Mouse (Mus musculus): ENCODE results near the gene Ell3.

DNA sequence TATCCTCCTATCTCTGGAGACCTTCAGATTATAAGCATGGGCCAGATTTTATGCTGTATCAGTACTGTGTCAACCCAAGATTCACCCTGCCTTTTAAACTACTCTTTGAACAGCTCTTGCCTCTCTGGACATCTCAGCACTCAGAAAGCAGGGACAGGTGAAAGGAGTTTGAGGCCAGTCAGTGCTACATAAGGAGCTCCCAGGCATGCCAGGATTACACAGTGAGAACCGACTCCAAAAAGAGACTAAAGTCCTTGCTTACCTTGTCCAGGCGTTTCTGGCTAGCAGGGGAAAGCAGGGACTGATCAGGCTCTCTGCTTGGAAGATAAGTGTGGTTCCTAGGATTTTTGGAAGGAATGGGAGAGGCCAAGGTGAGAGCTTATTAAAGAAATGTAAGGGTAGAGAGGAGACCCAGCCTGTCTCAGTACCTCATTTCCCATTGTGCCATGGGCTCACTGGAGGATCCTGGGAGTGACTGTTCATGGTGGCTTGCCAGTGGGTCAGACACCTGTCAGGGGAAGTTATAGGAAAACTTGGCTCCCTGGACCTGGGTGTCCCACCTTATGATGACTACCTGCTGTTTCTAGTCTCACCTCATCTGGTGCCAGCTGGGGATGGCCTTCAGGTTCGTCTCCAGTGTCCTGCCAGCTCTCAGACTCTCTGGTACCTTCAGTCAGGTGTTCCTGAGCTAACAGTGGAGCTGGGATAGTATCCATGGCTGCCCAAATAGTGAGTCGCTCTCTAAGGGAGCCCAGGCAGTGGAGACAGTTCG is 3.1 kb downstream of the Ell3 start:
- TF ChIP-seq CTCF (IDR thresholded peaks at IDR 0.05; ENCODE audit: extremely low read depth, insufficient read depth, insufficient read length, insufficient replicate concordance) (no peak), POLR2A (IDR thresholded peaks at IDR 0.05; ENCODE audit: low read depth, low read length) (no peak)
